Mouse (Mus musculus) lung, postnatal 4 days (tissue): ENCODE measurements around the gene Vav3.

Experiments
- DNase-seq, 2 experiments: peaks; one replicate each; pipeline ENCODE4 v3.0.0; 2021

Gene Vav3

DNA sequence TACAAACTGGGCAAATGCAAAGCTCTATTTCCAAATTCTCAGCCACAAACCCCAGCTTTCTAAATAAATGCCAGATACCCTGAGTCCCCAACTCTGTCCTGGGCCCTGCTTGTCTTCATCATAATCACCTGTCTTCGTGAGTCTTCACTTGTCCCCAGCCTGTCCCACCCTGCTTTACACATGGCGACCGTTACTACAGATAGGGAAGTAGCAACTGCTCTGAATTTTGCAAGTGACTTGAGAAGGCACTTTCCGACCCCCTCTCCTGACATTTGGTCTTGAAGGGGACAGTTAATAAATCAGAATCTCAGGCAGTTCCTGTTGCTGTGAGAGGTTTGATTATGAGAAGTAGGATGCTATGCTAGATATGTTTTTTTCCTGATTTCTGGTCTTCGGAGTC, 13.4 kb downstream of the Vav3 start:
- no peak for DNase-seq

DNA sequence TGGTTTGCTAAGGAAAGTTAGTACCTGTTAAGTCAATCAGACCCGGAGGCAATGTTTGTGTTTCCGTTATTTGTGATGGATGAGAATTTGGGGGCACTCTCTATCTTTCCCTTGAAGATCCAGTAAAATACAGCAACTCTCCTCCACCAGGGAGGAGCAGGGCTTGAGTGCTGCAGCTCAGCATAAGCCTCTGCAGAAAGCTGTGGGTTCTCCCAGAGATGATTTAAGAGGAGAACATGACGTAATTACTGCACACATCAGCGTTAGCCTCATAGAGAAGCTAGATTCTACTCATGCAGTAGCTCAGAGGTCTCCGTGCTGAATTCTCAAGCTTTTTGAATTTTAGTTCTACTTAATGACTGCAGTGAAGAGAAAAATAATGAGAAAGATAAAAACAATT, 14.7 kb downstream of the Vav3 start:
- DNase-seq: no peak

DNA sequence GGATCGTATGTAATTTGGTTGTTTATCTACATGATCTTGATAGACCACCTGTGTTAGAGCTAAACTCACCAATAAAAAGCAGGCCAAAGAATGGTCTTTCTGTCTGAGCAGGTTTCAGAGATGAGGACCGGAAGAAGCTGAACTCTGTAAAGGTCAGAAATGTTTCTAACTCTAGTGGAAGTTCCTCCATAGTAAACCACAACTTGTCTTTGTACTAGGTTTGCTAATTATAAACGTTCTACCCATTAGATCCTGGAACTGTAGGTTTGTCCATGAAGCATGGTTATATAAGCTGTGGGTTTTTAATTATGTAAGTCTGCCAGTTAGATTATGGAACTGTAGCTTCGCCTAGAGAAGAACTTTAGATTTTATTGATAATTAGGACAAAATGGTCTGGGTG, 20.3 kb downstream of the Vav3 start:
- no peak for DNase-seq

DNA sequence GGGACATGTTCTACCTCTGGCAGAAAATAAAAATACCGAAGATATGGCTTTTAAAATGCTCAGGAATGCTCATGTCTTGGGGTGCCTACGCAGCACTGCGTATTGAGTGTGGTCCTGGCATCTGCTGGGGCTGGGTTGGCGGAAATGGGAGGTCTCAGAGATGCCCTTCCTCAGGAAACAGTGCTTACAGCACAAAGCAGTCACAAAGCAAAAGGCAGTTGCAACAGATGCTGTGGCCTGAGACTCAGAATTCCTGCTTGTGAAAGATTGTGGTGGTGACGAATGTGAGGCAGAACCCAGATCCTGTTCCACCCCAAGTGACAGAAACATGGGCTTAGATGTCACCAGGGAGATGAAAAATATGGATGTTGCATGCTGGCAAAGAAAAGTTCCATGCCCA, 21.4 kb downstream of the Vav3 start:
- peak; percentile 62 to 66 for DNase-seq

DNA sequence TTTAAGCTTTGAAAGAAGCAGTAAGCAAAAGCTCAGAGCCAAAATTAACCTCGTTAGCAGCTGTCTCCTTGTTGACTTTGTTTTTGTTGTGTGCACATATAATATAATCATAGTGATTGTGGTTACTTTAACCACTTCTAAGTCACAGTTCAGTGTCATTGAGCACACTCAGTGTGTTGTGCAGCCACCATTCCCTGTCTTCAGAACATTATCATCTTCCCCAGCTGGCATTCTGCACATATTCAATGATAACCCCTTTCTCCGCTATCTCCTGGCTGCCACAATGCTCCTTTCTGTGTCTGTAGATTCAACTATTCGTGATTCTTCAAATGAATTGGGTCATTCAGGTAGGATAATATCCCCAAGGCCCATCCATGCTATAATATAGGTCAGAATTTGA, 21.9 kb downstream of the Vav3 start:
- no peak for DNase-seq

DNA sequence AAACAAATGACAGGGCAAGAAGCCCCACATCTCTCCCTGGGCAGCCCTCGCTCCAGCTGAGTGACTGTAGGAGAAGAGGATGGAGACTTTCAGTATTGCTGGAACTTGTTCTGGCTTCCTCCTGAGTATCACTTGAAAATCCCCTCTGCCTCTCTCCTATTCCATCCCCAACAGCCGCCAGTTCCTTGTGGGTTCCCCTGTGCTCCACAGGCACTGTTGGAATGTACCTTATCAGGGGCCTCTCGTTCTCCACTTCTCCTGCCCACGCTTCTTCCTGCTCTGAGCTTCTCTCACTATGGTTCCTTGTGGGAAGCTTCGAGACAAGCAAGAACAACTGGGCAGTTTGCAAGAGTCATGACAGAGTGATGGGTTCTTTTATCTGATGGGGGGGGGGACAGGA, 23.1 kb downstream of the Vav3 start:
- no peak for DNase-seq

DNA sequence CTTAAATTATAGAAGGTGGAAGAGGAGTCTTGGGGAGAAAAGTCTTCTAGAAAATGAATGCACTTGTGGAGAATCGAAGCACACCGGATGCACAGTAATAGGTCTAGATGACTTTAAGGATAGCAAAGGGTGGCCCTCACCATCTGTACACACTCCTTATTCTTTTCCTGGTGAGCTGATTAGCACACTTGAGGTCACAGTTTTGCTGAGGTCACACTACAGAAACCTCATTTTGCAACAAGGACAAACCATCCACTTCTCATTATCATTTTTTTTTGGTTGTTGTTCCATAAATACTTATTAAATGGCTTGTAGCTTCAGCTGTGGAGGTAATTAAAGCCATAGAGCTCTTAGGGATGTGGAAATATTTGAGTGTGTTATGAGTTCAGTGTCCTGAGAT, 25.4 kb downstream of the Vav3 start:
- DNase-seq: no peak

DNA sequence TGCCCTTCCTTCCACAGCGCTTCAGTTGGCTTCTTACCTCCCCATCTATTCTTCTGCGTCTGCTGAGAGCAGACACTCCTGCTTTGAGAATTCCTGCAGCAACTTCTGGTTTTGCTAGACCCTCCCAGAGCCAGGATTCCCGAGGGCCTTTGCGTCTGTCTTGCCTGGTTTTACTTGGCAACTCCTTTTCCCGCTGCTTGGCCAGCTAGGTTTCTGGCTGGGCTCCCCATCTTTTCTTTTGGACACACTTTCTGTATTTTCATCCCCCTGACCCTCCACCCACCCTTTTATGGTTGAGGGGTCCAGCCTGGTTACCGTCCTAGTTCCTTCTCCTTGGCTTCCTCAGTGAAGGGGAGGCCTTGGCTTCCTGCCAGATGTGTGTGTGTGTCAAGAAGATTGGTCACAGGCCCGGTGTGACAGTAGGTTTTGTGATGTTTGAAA, 26.0 kb downstream of the Vav3 start:
- DNase-seq: peak in 1 of 2 experiments; percentile 23

DNA sequence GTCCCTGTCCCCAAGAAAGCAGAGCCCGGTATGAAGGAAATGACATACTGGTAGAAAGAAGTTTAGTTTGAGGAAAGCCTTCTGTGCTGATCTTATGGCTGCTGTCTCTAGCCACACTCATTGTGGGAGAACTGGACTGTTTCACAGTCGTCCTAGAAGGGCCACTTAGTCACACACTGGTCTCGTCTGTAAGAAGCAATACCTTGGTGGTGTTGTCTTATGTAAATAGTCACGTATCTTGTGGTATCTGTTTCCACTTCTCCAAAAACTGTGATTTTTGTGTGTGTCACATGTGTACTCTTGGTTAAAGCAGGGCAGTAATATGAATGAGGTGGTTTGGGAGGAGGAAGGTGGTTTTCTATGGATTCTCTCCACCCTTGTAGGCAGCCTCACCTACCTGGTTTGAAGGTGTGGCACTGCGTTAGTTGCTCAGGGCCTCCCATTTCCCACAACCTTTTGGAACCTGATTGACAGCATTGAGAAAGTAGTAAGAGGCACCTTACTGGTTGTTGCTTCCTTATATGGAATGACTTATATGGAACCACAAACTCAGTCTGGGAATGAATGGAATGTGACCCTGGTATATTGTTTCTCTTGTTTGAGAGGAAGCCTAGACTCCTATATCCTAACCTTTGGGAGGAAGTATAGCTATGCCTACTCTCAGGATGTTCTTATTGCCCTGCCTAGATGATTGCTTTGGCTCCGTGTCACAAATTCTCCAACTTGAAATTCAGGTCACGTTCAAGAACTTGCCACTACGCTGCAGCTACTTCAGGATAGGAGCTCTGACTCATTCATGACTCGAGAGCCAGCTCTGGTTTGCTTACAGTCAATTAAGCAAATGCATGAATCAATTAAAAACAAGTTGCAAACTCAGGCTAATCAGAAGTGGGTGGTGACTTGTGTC, 28.2 kb downstream of the Vav3 start:
- DNase-seq: peak in 1 of 2 experiments; percentile 29

DNA sequence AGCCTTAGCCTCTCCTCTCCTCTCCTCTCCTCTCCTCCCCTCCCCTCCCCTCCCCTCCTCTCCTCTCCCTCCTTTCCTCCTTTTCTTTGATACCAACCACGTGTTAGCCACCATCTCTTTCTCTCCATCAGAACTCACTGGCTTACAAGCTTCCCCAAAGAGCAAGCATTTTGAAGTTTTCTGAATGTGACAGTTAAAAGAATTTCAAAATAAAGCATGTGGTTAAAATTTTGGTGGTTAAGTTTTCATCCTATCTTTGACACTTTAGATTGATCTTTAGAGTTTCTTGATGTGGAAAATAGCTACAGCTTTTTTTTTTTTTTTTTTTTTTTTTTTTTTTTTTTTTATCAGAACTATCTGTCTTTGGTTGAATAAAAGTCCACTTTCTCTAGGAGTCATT, 31.1 kb downstream of the Vav3 start:
- no peak for DNase-seq

DNA sequence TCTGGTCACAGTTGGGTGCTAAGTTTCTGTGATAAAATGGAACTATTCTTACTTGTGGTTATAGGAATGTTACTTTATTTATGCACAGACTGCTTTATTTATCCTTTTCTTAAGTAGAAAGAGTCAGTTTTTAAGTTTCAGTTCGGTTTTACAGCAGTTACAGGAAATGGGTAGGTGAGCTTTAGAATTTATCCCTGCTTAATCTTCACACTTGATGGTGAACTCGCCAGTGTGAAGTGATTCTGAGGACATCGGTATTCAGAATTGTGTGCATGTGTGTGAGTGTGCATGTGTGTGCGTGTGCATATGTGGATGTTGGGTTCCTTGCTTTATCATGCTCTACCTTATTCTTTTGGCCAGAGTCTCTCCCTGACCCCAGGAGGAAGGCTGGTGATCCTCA, 32.2 kb downstream of the Vav3 start:
- DNase-seq: no peak

DNA sequence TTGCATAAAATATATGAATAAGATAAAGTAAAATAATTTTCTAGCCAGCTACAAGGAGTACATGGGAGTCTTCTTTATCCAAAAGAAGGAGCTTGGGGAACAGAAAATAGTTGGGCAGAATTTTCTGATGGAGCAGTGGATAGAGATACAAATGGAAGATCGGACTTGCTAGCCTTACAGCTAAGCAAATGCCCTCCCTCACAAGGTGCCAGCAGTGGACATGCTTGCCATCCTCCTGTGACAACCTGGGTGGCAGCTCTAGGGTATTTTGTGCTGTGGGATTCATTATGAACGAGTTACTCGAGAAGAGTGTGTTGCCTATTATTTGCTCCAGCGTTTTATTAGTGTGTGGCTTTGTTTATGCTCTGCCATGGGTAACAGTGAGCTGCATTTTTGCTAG, 37.8 kb downstream of the Vav3 start:
- no peak for DNase-seq

DNA sequence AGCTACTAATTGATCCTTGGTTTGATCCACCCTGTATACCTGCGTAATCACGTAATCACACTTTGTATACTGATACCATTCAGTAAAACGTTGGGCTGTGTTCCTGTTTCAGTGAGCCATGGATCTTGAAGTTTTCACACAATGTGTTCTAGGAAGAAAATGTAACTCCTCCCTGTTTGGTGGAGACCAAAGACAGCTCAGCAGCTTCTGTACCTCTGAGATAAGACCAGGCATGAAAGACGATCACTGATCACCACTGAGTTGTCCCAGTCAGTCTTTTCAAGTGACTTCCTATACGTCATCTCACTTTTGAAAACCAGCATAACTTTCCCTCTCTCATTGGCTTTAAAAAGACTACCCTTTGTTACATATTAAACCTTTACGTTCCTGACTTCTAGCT, 38.2 kb downstream of the Vav3 start:
- no peak for DNase-seq

DNA sequence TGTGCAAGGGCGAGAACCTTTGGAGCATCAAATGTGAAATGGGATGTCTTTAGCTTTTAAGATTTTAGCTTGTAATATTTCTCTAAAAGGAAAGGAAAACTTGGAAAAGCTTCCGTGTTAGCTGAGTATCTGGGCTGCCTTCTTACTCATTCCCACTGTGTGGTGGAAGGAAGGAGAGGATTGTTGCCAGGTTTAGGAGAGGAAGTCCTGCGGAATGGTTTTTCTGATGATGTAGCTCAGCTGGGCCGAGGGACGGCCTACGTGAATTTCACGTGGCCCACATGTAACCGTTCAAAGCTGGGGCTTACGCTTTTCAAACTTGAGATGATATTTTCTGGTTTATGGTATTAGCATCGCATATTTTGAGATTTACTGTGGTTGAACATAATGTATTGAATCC, 48.3 kb downstream of the Vav3 start:
- no peak for DNase-seq

DNA sequence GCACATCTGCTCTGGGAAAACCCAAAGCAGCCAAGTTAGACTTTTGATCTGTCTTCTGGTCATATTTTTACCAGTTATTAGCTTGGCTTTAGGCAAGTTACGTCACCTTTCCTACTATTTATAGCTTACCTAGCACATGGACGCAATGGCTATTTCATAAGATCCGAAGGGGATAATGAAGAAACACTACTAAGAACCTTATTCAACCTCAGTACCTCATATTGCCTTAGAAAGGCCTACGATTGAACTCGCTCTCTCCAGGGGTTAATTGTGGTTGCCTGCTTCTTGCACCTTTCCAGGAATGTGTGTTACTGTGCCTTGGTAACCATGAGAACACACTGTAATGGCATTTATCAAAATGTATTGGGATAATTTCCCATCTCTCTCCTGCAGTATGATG, 61.1 kb downstream of the Vav3 start:
- DNase-seq: no peak

DNA sequence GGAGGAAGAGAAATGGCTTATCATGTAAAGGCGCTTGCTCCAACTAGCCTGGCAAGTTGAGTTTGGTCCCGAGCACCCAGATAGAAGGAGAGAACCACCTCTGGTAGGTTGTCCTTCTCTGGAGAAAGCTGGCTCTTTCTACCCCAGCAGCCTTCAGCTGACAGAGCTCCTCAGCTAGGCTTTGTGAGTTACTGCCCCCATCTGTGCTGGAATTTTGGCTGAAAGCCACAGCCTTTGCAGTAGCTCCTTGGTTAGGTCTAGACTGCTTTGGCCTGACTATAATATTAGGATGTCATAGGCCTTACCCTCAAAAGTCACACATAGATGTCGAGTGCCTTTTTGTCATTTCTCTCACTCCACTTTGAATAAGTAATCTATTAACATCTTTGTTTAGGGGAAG, 70.8 kb downstream of the Vav3 start:
- DNase-seq: no peak

DNA sequence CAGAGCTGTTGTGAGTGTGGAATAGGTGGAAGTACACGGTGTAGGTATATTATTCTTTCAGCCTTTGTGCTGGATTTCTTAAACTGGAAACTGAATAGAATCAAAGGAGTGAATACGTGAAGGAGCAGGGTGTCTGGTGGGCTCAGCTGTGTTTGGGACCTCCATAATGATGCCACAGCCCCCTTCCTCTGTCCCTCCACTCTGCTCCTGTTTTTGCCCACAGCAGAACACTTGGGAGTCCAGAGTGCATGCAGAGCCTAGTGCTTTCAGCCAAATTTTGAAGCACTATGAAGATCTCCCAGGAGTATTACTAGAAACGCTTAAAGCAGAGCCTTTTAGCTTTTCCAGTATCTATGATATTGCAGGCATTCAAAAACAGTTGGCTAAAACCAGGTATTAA, 80.0 kb downstream of the Vav3 start:
- no peak for DNase-seq

DNA sequence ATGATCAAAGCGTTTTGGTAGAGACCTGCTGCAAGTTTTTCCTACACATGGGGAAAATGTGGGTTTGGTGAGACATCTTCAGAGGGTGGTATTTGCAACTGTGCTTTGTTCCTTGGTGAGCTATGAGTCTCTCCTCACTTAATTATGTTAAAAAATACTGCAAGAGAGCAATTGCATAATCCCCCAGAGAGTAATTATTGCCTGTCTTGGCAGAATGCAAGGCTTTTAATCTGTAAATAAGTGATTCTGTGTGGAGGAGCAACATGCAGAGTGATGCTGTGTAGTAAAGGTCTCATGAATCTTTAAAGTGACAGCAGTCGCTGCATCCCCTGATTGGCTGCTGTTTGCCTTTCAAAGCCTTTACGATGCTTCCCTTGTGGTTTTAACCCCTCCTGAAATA, 80.6 kb downstream of the Vav3 start:
- no peak for DNase-seq

DNA sequence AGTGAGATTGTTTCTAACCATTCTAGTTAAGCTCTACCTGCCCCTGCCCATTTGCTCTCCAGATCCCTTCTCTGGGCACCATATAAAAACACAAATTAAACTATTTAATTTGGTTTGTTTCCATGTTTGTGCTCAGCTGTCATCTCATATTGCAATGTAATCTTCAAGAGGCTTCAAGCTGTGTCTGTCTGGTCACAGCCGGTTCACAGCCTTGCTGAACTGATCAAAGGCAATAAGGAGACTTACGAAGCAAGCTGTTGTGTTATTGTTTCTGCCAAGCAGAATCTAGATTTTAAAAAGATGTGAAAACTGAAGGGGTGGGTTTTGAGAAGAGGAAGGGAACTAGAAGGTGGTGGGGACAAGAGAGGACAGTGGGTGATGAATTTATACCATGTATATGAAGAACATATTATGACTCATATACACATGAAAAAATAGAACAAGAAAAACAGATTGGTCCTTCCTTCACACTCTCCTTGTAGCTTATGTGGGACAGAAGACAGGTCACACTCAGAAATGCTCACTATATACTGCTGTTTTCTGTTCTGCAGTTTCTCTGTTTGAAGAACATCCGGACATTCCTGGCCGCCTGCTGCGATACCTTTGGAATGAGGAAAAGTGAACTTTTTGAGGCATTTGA, 83.1 kb downstream of the Vav3 start:
- no peak for DNase-seq

DNA sequence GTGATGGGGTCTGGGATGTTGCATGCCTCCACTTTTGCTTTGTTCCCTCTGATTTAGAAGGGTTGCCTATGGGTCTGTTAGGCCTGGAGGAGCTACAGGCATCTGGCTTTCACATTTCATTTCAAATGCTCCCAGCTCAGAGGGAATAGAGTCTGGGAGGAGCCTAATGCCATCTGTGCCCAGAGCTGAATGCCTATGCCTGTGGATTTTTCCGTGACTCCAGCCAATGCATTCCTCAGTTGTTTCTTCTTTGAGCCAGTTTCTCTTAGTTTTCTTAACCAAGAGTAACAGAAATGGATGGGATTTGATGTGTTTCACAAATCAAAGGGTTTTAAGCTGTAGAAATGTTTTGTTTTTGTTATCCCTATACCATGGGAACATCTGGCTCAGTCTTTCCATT, 90.8 kb downstream of the Vav3 start:
- DNase-seq: no peak

DNA sequence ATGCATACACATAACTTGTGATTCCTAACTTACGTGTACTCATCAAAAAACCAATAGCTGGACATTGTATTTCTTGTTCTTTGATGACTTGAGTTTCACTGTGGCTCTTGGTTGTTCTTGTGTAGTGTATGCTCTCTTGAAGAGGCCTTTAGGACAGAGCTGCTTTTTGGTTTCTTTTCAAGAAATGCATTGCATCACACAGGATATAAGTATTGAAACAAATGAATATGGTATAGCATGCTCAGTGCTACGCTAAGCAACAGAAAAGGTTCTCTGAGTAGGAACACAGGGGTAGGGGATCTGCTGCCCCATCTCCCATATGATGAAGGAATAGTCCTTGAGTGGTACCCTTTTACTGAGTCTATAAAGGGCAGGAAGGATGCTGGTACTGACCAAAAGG, 98.1 kb downstream of the Vav3 start:
- no peak for DNase-seq

DNA sequence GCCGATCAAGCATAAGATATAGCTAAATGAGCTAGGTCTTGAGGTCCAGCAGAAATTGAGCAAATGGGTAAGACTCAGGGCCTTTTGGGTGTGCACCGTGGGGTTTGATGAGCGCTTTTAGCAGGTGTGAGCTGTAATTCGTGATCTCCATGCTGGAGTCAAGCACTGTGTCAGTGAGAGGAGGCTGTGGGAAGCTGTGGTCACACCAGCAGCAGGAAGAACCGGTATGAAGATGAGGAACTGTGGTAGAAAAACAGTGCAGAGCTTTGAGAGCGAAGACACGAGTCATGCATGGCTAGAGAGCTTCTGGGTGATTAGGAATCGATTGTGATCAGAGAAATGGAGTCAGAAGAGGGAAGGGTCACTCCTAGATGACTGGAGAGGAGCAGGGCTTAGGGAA, 98.8 kb downstream of the Vav3 start:
- DNase-seq: no peak

DNA sequence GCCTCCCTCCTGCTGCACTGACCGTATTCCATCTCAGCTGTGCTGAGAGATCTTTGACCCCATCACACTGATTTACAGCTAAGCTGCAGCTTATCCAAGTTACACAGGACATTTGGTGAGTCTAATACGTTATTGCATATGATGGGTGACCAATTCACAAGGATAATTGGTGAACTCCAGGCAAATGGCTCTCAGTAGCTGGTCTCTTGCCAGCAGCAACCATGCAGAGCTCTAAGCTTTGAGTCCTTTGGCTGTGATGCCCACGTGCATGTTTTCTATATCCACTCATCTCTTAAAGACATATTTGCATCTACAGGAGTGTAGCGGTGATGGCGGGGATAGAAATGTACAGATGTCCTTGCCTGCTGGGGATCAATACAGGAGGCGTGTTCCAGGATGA, 99.5 kb downstream of the Vav3 start:
- no peak for DNase-seq

DNA sequence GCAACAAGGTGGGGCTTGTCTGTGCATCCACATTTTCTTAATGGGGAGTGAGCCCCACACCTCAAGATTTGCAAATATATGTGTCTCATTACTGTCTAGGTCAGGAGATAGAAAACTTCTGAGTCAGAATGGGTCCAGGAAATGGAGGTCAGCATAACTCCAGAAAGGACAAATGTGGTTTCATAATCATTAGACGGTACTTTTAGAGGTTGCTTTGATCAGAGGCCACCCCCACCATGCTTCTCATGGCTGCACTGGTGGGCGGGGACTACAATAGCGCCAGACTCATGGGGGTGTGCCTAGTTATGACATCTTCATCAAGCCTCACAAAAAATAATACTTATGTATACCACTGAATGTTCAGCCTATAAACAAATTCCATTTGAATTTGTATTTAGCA, 103.6 kb downstream of the Vav3 start:
- DNase-seq: no peak

DNA sequence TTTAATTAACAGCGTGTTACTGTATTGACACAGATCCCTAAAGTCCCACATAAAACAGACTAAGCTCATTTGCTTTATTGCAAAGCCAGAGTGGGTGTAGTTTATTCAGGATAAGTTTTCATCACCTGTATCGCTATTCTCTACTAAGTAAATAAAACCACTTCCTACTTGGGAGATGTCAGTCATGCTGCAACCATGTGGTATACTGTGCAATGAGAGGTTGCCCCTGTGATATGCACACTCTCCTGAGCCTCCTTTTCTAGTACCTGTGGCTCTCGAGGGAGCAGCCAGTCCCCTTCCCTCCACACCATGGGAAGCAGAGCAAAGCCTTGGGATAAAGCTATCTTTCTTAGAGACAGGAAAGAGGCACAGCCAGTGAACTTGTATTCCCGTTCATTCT, 106.5 kb downstream of the Vav3 start:
- DNase-seq: no peak
